Mouse (Mus musculus) cerebral cortex, adult 2 months (tissue): ENCODE results near the gene Klk11.

Experiments
- WGBS: fragments of 180-500 bp; shearing (Covaris S2); methylation state at CpG from one replicate; pipeline ENCODE4 v1.1.7; 2018; 5-methylcytosine and 5-hydroxymethylcytosine counted together

The Klk11 gene

GRCm38 (mm10) chr7:43796355-43796754 is 22.0 kb downstream of the Klk11 start:
- WGBS = 6% methylated on average over 8 of the region's 8 CpGs

- WGBS = 1% methylated on average over 28 of the region's 28 CpGs
These were observed 22.9 kb downstream of the Klk11 start, which contains the start of gene Klk8 for GRCm38 (mm10) chr7:43797333-43797769. Klk8 (plus strand) TSS chr7:43797577.

GRCm38 (mm10) chr7:43797844-43798462 is 23.5 kb downstream of the Klk11 start:
- WGBS = 38% methylated on average over 13 of the region's 13 CpGs

GRCm38 (mm10) chr7:43799876-43800275 is 25.5 kb downstream of the Klk11 start:
- WGBS = 81% methylated on average over 7 of the region's 7 CpGs

GRCm38 (mm10) chr7:43810994-43811393 is 36.6 kb downstream of the Klk11 start, which contains the start of gene Klk7:
Klk7 (plus strand) TSS chr7:43811294.
- 47% methylated on average over 5 of the region's 5 CpGs for WGBS

- 86% methylated on average over 7 of the region's 7 CpGs for WGBS
These were observed 40.8 kb downstream of the Klk11 start for GRCm38 (mm10) chr7:43815211-43815610.

GRCm38 (mm10) chr7:43821581-43821980 is 47.2 kb downstream of the Klk11 start:
- WGBS = 94% methylated on average over 7 of the region's 7 CpGs

GRCm38 (mm10) chr7:43824199-43824598 is 49.8 kb downstream of the Klk11 start, which contains the start of gene Klk6:
Klk6 (plus strand) TSS chr7:43824499.
- 71% methylated on average over 10 of the region's 10 CpGs for WGBS

GRCm38 (mm10) chr7:43826056-43826455 is 51.7 kb downstream of the Klk11 start:
- 88% methylated on average over 5 of the region's 5 CpGs for WGBS

GRCm38 (mm10) chr7:43827706-43828105 is 53.3 kb downstream of the Klk11 start:
- 87% methylated on average over 4 of the region's 4 CpGs for WGBS
